Mouse (Mus musculus): Measurements from ENCODE around the gene Higd1a.

The Higd1a gene

DNA sequence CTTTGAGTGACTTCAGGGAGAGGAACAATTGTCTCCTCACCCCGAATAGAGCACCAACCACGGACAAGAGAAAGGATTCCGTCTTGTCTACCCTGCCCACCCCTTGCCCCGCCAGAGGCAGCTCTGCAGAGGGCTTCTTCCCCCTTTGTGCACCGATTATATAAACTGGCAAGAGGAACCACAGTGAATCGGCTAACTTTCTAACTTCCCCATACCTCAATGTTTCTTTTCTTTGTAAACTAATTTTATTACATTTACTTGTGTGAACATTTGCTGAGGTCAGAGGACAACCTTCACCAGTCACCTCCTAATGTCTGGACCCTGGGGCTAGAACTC is at the start of gene Higd1a:
Gene Higd1a, minus strand, starts transcription at position 210 of the 336 bp plus-strand sequence.
- DNase-seq (ENCODE audit: low read depth), result no peak

- no peak for DNase-seq (ENCODE audit: low read depth)
These were observed 49.4 kb upstream of the Higd1a start for GRCm38 (mm10) chr9:121907356-121908070.

- DNase-seq (ENCODE audit: low read depth), result no peak
These were observed 48.3 kb upstream of the Higd1a start for GRCm38 (mm10) chr9:121906456-121906855.

DNA sequence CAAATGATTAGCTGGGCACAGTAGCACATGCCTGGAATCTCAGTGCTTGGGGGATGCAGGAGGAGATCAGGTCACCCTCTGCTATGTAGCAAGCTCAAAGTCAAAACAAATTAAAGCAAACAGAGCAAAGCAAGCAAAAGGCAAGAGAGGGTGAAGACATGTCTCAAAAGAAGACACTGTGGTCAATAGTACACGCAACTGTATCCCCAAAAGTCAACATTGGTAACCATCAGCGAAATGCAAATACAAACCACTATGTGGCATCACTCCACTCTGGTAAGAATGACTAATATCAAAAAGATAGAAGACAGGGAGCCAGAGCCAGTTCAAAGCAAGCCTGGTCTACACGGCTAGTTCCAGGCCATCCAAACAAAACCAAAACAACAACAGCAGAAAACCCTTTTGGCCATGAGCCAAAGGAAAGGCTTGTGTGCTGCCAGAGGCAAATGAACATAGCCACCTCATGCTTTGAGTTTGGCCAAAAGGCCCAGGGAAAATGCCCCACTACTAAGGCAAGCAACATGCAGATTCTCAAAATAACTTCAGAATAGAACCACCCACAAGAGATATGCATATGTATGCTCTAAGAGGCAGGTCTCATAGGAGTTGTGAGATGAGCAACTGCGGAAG is 47.5 kb upstream of the Higd1a start:
- peak; percentile 36 for DNase-seq (ENCODE audit: low read depth)

DNA sequence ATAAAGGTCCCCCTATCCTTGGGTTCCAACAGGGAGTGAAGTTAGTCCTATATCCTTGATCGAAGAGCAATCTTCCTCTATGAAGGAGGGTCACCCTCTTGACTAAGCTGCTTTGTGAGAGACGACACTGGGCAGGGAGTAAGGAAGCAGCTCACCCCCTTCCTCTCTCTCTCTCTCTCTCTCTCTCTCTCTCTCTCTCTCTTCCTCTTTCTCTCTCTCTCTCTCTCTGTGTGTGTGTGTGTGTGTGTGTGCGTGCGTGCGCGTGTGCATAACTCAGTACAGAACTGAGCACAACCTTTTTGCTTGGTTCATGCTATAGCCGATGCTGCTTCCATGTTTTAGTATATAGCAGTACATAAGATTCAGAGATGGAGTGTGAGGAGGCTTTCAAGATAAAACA is 46.8 kb upstream of the Higd1a start:
- no peak for DNase-seq (ENCODE audit: low read depth)

DNA sequence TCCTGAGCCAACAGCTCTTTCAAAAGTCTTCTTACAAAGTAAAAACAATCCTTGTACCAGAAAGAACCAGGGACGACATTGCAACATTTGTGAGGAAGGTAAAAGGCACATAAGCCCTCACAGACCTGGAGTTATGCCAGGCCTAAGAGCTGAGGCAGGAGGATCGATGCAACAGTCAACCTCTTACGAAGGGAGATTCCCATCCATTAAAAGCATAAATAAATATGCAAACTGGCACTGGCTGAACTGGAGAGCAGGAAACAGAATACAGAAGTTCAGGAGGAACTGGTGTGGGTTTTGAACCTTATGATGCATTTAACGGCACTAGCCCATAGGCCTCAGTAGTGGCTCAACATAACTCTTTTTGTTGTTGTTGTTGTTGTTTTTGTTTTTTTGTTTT is 46.2 kb upstream of the Higd1a start:
- no peak for DNase-seq (ENCODE audit: low read depth)

GRCm38 (mm10) chr9:121903476-121904305 is 45.5 kb upstream of the Higd1a start:
- no peak for DNase-seq (ENCODE audit: low read depth)

DNA sequence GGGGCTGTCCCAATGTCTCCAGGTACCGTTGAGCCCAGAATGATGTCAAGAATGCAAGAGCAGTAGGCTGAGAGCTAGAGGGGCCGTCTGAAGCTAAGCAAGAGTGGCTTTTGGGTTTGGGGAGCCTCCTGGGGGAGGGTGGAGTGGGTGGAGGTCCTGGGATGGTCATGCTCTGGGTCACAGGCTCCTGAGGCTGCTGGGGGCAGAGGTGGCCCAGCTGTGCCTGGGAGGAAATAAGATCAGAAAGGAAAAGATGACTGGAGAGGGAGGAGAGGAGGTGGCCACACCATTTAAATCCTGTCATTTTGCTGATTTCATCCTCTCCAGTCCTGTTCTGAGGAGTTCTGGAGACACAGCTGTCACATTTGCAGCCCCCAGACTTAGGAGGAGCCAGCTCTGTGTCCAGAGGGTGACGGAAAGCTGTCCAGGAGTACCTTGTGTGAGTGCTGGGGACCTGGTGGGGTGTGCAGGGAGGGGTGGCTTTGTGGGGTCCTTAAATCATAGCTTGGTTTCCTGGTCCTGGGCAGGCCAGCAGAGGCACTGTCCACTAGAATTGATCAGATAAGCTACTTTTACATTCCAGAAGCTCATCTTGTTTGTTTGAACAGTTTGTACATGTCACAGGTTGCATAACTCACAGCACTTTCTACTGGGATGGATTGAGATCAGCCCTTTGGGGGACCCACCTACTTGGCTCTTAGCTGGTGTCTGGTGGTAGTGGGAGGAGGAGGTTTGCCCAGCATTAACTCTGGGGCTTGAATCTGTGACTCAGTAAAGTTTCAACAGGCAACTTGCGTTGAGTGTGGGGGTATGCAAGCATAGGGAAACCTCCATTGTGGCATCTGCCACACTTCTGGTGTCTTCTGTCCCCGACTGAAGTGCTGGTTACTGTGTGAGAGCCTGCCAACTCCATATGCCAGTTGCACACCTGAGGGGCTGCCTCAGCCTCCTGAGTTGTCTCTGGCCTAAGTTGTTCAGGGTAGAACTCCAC is 43.8 kb upstream of the Higd1a start:
- DNase-seq (ENCODE audit: low read depth), result no peak

DNA sequence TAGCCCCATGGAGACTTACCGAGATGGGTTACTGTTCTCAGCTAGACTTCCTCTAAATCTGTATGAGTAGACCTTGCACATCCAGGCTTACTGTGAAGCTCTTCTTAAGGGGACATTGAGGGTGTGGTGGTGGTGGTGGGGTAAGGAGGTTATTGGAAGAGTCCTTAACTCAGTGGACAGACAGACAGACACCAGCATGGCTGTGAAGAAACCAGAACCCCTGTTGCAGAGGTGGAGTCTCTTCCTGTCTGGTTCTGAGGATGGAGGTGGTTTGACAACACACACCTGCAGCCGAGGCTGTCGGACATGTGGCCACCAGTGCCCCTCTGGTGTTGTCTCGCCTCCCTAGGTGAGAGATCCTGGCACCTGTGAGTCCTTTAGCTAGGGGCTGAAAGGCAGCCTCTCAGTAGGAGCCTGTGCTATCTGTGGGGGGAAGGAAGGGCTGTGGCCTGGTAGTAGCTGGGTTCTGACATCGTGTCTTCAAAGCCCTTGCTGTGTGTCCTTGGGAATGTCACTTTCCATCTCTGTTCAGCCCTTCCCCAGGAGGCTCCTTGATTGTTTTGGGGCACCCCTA is 42.2 kb upstream of the Higd1a start:
- DNase-seq (ENCODE audit: low read depth), result no peak

DNA sequence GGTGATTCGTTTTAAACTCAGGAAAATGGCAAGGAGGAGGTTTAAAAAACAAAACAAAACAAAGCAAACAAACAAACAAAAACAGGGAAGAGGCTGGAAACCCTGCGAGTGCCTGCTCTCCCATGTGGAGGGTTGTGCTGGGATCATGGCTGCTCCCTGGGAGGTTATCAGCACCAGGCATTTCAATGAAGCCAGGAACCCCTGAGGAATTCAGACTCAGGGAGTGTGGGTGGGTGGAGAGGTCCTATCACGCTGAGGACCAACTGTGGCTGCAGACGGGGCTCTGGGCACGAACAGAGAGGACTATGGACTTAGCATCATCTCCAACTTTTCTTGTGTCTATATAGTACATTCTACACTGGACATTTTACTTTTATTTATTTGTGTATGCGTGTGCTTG is 41.1 kb upstream of the Higd1a start:
- no peak for DNase-seq (ENCODE audit: low read depth)

- no peak for DNase-seq (ENCODE audit: low read depth)
These were observed 40.1 kb upstream of the Higd1a start, which contains the start of gene Ackr2 for GRCm38 (mm10) chr9:121898245-121898644. Gene Ackr2, plus strand, starts transcription at chr9:121898355.

DNA sequence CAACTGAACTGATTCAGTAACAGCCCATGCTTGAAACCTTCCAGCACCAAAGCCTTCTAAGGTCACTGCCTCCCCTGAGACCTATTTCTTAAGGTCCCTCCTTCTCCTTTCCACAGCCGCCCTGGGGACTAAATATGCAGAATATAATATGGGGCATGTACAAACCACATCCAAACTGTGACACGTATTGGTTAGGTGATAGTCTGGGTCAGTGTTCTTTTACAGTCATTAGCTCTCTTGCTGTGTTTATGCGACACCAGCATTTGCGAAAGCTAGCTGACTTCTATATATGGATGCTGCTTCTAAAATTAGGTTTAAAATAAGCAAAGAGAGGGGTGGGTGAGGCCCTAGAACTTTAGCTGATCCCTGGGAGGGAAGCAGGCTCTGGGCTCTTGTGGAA is 38.7 kb upstream of the Higd1a start:
- DNase-seq (ENCODE audit: low read depth), result no peak

DNA sequence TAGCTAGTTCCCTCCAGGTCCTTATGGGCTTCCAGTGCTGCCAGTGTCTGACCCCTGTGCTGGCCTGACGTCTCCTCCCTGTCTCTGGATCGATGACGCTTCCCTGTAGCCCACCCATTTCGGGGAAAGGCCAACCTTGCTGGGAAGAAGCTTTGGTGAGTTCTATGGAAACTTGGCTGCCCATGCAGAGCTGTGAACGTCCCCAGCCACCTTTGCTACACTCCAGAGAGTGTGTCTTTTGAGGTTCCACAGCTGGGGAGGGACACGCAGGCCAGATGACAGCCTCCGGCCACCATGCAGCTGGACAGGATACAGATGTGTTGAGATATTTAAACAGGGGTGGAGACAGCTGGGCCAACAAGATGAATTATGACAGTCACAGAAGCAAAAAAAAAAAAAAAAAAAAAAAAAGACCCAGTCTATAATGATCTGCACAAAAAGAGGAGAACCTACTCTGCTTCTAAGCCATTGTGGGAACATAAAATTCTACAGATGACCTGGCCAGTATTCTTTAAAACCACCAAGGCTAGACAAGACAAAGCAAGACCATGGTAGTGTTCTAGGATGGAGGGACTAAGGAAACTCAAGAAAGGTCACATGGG is 37.3 kb upstream of the Higd1a start:
- no peak for DNase-seq (ENCODE audit: low read depth)

DNA sequence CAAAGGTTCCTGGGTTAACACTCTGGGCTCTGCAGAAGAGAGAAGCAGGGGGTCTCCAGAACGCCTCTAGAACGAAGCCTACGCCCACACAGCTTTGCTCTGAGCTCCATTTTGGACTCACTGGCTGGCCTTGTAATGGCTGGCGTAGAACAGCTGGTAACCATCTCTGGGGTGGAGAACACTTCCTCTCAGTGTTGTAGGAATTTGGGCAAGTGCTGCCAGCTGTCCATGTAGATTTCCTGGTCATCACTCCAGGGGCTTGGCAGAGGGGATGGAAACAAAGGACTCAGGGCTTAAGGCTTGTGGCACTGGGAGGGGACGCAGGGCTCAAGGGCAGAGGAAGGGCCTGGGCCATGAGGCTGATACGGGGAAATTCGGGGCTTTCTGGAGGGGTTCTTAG is 36.3 kb upstream of the Higd1a start:
- DNase-seq (ENCODE audit: low read depth), result no peak

- no peak for DNase-seq (ENCODE audit: low read depth)
These were observed 34.0 kb upstream of the Higd1a start for GRCm38 (mm10) chr9:121892057-121892687.

GRCm38 (mm10) chr9:121891301-121891700 is 33.1 kb upstream of the Higd1a start:
- DNase-seq (ENCODE audit: low read depth), result no peak

- no peak for DNase-seq (ENCODE audit: low read depth)
These were observed 32.3 kb upstream of the Higd1a start for GRCm38 (mm10) chr9:121890441-121890941.

DNA sequence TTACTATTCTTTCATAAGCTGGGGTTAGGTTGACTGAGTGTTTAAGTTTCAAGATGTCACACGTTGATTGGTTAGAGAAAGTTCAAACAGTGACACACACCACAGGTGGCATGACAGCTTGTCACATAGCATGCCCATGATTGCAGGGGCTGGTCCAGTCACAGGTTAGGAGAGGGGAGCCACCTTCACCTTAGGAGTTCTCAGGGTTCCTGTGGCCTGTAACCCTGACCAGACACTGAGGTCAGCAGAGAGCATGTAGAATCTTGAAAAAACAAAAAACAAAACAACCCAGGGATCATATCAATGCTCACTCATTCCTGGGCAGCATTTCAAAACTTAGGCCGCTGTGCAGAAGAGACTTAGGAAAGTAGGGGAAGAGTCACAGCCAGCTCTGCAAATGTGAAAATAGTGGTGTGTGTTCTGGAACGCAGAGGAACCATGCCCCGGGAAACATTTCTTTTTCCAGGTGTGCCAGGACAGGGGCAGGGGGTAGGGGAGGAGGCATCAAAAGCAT is 31.8 kb upstream of the Higd1a start:
- no peak for DNase-seq (ENCODE audit: low read depth)

DNA sequence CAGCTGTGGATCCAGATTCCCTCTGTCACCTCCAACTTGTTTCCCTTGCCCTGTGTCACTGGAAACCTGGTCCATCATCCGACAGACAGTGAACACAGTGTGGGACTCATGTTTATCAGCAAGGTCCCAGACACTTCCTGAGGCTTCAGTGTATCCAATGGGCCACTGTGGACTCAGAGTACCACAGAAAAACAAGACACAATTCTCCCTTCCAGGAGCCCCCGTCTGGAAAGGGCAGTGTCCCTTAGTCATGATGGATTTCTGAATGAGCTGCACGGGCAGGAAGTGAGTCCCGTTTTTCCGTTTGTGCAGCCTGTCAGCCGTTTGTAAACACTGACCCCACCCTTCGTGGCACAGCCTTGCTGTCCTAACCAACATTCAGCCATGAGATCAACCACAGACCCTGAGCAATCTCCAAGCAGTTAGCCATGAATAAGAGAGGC is 23.9 kb upstream of the Higd1a start:
- DNase-seq (ENCODE audit: low read depth), result peak; percentile 85

GRCm38 (mm10) chr9:121881301-121881700 is 23.1 kb upstream of the Higd1a start:
- peak; percentile 80 for DNase-seq (ENCODE audit: low read depth)
